Mouse (Mus musculus) liver, postnatal 0 days (tissue): ENCODE measurements around the gene Pgs1. TPM values are rescaled to one million over a fixed set of nuclear protein-coding genes. Genes with fewer than 3 reads are reported as not detected.

Experiments used
- ATAC-seq: fragments of 200-750 bp; cut with Nextera tagmentation; 2 replicates; pipeline ENCODE4 v1.8.0; 2017; ENCODE audit warnings: mild to moderate bottlenecking, moderate library complexity
- DNase-seq: peaks from one replicate; pipeline ENCODE4 v3.0.0-alpha.2; 2016
- H3K27ac ChIP-seq: fragments of 300-500 bp; sonication (generic); 2 replicates; pipeline ENCODE4 v1.5.1; 2014; ENCODE audit warnings: antibody characterized with exemption, moderate library complexity, mild to moderate bottlenecking, low read depth
- H3K27me3 ChIP-seq: fragments of 300-500 bp; sonication (generic); 2 replicates; pipeline ENCODE4 v1.6.1; 2014; ENCODE audit warnings: low read length, control low read depth, mixed read lengths; ENCODE audit not compliant: insufficient read depth
- H3K36me3 ChIP-seq: fragments of 300-500 bp; sonication (generic); replicated peaks from 2 replicates; pipeline ENCODE4 v1.6.1; 2014; ENCODE audit warnings: mild to moderate bottlenecking, control low read depth, low read length, moderate library complexity, mixed read lengths; ENCODE audit not compliant: insufficient read depth
- H3K4me1 ChIP-seq: fragments of 300-500 bp; sonication (generic); 2 replicates; pipeline ENCODE4 v1.6.1; 2014; ENCODE audit warnings: antibody characterized with exemption, mild to moderate bottlenecking, control low read depth; ENCODE audit not compliant: insufficient read depth
- H3K4me2 ChIP-seq: fragments of 300-500 bp; sonication (generic); 2 replicates; pipeline ENCODE4 v1.6.1; 2014; ENCODE audit warnings: low read depth, mild to moderate bottlenecking, low read length, moderate library complexity, mixed read lengths
- H3K4me3 ChIP-seq: fragments of 300-500 bp; sonication (generic); 2 replicates; pipeline ENCODE4 v1.5.1; 2014; ENCODE audit warnings: low read depth, low read length
- H3K9ac ChIP-seq: fragments of 300-500 bp; sonication (generic); replicated peaks from 2 replicates; pipeline ENCODE4 v1.6.1; 2014; ENCODE audit warnings: mild to moderate bottlenecking, moderate library complexity
- H3K9me3 ChIP-seq: fragments of 300-500 bp; sonication (generic); 2 replicates; pipeline ENCODE4 v1.6.1; 2016; ENCODE audit warnings: mild to moderate bottlenecking, control low read depth, low read length, mixed read lengths
- CTCF ChIP-seq: sonication (generic); IDR thresholded peaks from 2 replicates; pipeline ENCODE4 v1.5.1; 2016; ENCODE audit warnings: antibody characterized with exemption, low read depth
- EP300 ChIP-seq: IDR thresholded peaks from 2 replicates; pipeline ENCODE4 v1.6.1; 2016; ENCODE audit warnings: antibody characterized with exemption, low read depth, mild to moderate bottlenecking
- WGBS: fragments of 180-500 bp; shearing (Covaris S2); extraction: QIAGEN DNeasy Blood & Tissue Kit; methylation state at CpG from one replicate; pipeline ENCODE4 v1.1.7; 2014; ENCODE audit not compliant: insufficient replicate concordance; 5-methylcytosine and 5-hydroxymethylcytosine counted together
- polyA plus RNA-seq: library from polyadenylated mRNA; unstranded; fragments of >200 nt; fragmentation: Nextera tagmentation; extraction: Ambion mirVana; gene quantifications from 2 replicates; pipeline ENCODE4 v1.2.1, GENCODE M21; 2015

Pgs1 gene
- 9.1 and 10.1 TPM in 2 replicates for polyA plus RNA-seq

- Histone ChIP-seq H3K4me1 (peaks cover 43% of the 10 kb centered on the region), H3K27ac (peak within 1 kb of the TSS; percentile 92), H3K9me3 (no peaks in the 10 kb centered on the region), H3K27me3 (no peaks in the 10 kb centered on the region), H3K4me3 (peak within 1 kb of the TSS; percentile 93), H3K36me3 (0 out of 2 replicates have a peak, but pooled peaks cover 2% of the 10 kb centered on the region), H3K9ac (peak within 1 kb of the TSS; percentile 93), H3K4me2 (peak within 1 kb of the TSS; percentile 73)
- no peak for TF ChIP-seq EP300
- TF ChIP-seq CTCF = no peak
- WGBS = 7% methylated on average over 50 of the region's 51 CpGs
- peak; percentile 94 for DNase-seq
- peak; percentile 87 for ATAC-seq
Observed at GRCm38 (mm10) chr11:117986126-117987031, at the start of gene Pgs1. Gene Pgs1, plus strand, starts transcription at chr11:117986292.

GRCm38 (mm10) chr11:117939004-117939730, 46.9 kb upstream of the Pgs1 start:
- Histone ChIP-seq H3K4me3 (no peak overlapping the region), H3K9ac (no peak overlapping the region), H3K4me1 (peaks cover 15% of the 10 kb centered on the region), H3K4me2 (no peak overlapping the region), H3K9me3 (no peaks in the 10 kb centered on the region), H3K36me3 (no peaks in the 10 kb centered on the region), H3K27me3 (no peaks in the 10 kb centered on the region), H3K27ac (no peak overlapping the region)
- WGBS = 56% methylated on average over 4 of the region's 4 CpGs
- no peak for TF ChIP-seq CTCF
- TF ChIP-seq EP300 = no peak
- no peak for ATAC-seq
- no peak for DNase-seq

- peak; percentile 47 for DNase-seq
- H3K27ac ChIP-seq = 0 out of 2 replicates have a peak overlapping the region, but pooled peaks have one; percentile 18
Observed at GRCm38 (mm10) chr11:117939741-117940285, 46.3 kb upstream of the Pgs1 start.

GRCm38 (mm10) chr11:117940881-117941280, 45.2 kb upstream of the Pgs1 start:
- H3K27ac ChIP-seq = no peak overlapping the region
- ATAC-seq (no peak), DNase-seq (no peak)
- no peaks in the 10 kb centered on the region for H3K9me3 ChIP-seq
- H3K4me1 ChIP-seq = peaks cover 9% of the 10 kb centered on the region
- no peaks in the 10 kb centered on the region for H3K27me3 ChIP-seq
- H3K9ac ChIP-seq = no peak overlapping the region
- H3K4me3 ChIP-seq = no peak overlapping the region
- no peaks in the 10 kb centered on the region for H3K36me3 ChIP-seq
- TF ChIP-seq EP300 (no peak), CTCF (no peak)
- 78% methylated on average over 6 of the region's 6 CpGs for WGBS
- H3K4me2 ChIP-seq = no peak overlapping the region

More at GRCm38 (mm10) chr11:117939741-117940285, 46.3 kb upstream of the Pgs1 start:
- peak; percentile 29; the same call in 1 of the 2 replicates for ATAC-seq
- no peaks in the 10 kb centered on the region for H3K27me3 ChIP-seq
- H3K4me2 ChIP-seq = no peak overlapping the region
- peaks cover 10% of the 10 kb centered on the region for H3K4me1 ChIP-seq
- no peaks in the 10 kb centered on the region for H3K9me3 ChIP-seq
- 21% methylated on average over 7 of the region's 7 CpGs for WGBS
- no peak overlapping the region for H3K4me3 ChIP-seq
- no peak for TF ChIP-seq CTCF
- TF ChIP-seq EP300 = no peak
- no peaks in the 10 kb centered on the region for H3K36me3 ChIP-seq
- H3K9ac ChIP-seq = no peak overlapping the region

GRCm38 (mm10) chr11:117941325-117941834, 44.7 kb upstream of the Pgs1 start:
- Histone ChIP-seq H3K36me3 (no peaks in the 10 kb centered on the region), H3K4me2 (no peak overlapping the region), H3K4me3 (no peak overlapping the region), H3K27me3 (no peaks in the 10 kb centered on the region), H3K27ac (no peak overlapping the region), H3K9me3 (no peaks in the 10 kb centered on the region), H3K4me1 (peaks cover 9% of the 10 kb centered on the region), H3K9ac (no peak overlapping the region)
- TF ChIP-seq CTCF (no peak), EP300 (no peak)
- 61% methylated on average over 8 of the region's 8 CpGs for WGBS
- ATAC-seq (no peak), DNase-seq (no peak)

GRCm38 (mm10) chr11:117941848-117942247, 44.2 kb upstream of the Pgs1 start:
- DNase-seq (no peak), ATAC-seq (no peak)
- no peak for TF ChIP-seq CTCF
- TF ChIP-seq EP300 = no peak
- Histone ChIP-seq H3K4me1 (peaks cover 11% of the 10 kb centered on the region), H3K4me2 (no peak overlapping the region), H3K9ac (no peak overlapping the region), H3K36me3 (no peaks in the 10 kb centered on the region), H3K27me3 (no peaks in the 10 kb centered on the region), H3K27ac (no peak overlapping the region), H3K9me3 (no peaks in the 10 kb centered on the region), H3K4me3 (no peak overlapping the region)
- 49% methylated on average over 4 of the region's 4 CpGs for WGBS
